Mouse (Mus musculus) stomach, embryonic 16.5 days (tissue): ENCODE data around the gene Cyb5b. TPM values are rescaled to one million over a fixed set of nuclear protein-coding genes. Genes with fewer than 3 reads are reported as not detected.
A peak's percentile ranks its signal among the peaks of the same experiment; 100 is the strongest.

Experiments used
- ATAC-seq: fragments of 200-750 bp; cut with Nextera tagmentation; 2 replicates; pipeline ENCODE4 v1.8.0; 2017; ENCODE audit warnings: moderate number of reproducible peaks, moderate TSS enrichment; ENCODE audit not compliant: insufficient read depth, low FRiP score
- H3K27ac ChIP-seq: fragments of 300-500 bp; sonication (generic); 2 replicates; pipeline ENCODE4 v1.5.1; 2014; ENCODE audit warnings: low read length
- H3K27me3 ChIP-seq: fragments of 300-500 bp; sonication (generic); 2 replicates; pipeline ENCODE4 v1.6.1; 2014; ENCODE audit warnings: low read length, control low read depth, mixed read lengths; ENCODE audit not compliant: control insufficient read depth, insufficient read depth
- H3K36me3 ChIP-seq: fragments of 300-500 bp; sonication (generic); 2 replicates; pipeline ENCODE4 v1.6.1; 2014; ENCODE audit warnings: low read length; ENCODE audit not compliant: control insufficient read depth, insufficient read depth
- H3K4me1 ChIP-seq: fragments of 300-500 bp; sonication (generic); 2 replicates; pipeline ENCODE4 v1.6.1; 2014; ENCODE audit warnings: low read length, control low read depth, mixed read lengths; ENCODE audit not compliant: control insufficient read depth, insufficient read depth
- H3K4me2 ChIP-seq: fragments of 300-500 bp; sonication (generic); 2 replicates; pipeline ENCODE4 v1.6.1; 2014; ENCODE audit warnings: low read depth, low read length, mixed read lengths
- H3K4me3 ChIP-seq: fragments of 300-500 bp; sonication (generic); replicated peaks from 2 replicates; pipeline ENCODE4 v1.5.1; 2014; ENCODE audit warnings: mild to moderate bottlenecking, low read length
- H3K9ac ChIP-seq: fragments of 300-500 bp; sonication (generic); 2 replicates; pipeline ENCODE4 v1.6.1; 2014; ENCODE audit warnings: low read length
- H3K9me3 ChIP-seq: fragments of 300-500 bp; sonication (generic); replicated peaks from 2 replicates; pipeline ENCODE4 v1.6.1; 2016; ENCODE audit warnings: low read length, control low read depth; ENCODE audit not compliant: control insufficient read depth
- WGBS: fragments of 180-500 bp; shearing (Covaris S2); extraction: QIAGEN DNeasy Blood & Tissue Kit; methylation state at CpG from one replicate; pipeline ENCODE4 v1.1.7; 2014; 5-methylcytosine and 5-hydroxymethylcytosine counted together
- polyA plus RNA-seq: library from polyadenylated mRNA; unstranded; fragments of >200 nt; fragmentation: Nextera tagmentation; extraction: Ambion mirVana; gene quantifications from 2 replicates; pipeline ENCODE4 v1.2.1, GENCODE M21; 2015

Cyb5b gene
- polyA plus RNA-seq, 1 experiment from 2014 or later = 104 TPM

DNA sequence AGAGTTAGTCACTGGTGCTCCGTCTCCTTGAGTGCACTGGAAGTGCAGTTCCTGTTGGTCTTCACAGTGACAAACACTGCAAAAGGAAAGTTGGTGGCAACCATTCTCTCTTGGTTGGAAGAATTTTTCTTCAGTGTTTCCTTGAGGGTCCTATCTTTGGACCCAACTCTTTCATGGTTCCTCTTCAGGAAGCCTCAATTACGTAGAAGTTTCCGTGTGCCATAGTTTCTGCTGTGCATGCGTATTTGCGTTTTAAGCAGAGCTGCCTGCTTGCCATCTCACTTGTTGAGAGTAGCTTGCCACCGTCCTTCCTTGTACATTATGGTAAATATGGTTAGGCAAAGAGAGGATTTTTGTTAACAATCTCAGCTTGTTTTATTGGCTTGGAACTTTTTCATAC is 30.7 kb downstream of the Cyb5b start:
- no peaks in the 10 kb centered on the region for H3K27me3 ChIP-seq
- no peak overlapping the region for H3K9ac ChIP-seq
- H3K9me3 ChIP-seq = peaks cover 7% of the 10 kb centered on the region; the same call in 1 of the 2 replicates
- no peak overlapping the region for H3K4me3 ChIP-seq
- no peak overlapping the region for H3K27ac ChIP-seq
- 95% methylated on average over 6 of the region's 6 CpGs for WGBS
- H3K4me2 ChIP-seq = no peak overlapping the region
- H3K36me3 ChIP-seq = peaks cover 31% of the 10 kb centered on the region
- no peaks in the 10 kb centered on the region for H3K4me1 ChIP-seq
- ATAC-seq = no peak

DNA sequence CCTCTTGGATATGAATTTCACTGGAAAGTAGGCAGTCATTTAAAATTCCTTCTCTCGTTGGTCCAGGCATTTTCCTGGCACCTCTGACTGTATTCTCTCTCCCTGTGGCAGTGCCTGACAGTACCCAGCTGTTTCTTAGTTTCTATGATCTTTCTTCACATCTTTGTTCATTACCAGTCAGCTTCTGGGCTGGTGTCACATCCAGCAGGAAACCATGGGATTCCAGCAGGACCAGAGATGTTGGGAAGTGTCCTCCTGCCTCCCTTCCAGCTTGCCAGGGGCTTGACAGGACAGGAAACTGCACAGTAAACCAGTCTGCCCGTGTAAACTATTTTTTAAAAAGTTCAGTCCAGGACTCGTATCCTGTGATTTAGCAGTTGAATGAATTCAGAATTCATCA is 34.6 kb downstream of the Cyb5b start:
- Histone ChIP-seq H3K36me3 (peaks cover 10% of the 10 kb centered on the region), H3K27ac (no peak overlapping the region), H3K4me2 (no peak overlapping the region), H3K9ac (no peak overlapping the region), H3K9me3 (no peaks in the 10 kb centered on the region), H3K4me1 (no peaks in the 10 kb centered on the region), H3K4me3 (no peak overlapping the region), H3K27me3 (no peaks in the 10 kb centered on the region)
- ATAC-seq = no peak
- WGBS = 52% methylated on average over 3 of the region's 3 CpGs

DNA sequence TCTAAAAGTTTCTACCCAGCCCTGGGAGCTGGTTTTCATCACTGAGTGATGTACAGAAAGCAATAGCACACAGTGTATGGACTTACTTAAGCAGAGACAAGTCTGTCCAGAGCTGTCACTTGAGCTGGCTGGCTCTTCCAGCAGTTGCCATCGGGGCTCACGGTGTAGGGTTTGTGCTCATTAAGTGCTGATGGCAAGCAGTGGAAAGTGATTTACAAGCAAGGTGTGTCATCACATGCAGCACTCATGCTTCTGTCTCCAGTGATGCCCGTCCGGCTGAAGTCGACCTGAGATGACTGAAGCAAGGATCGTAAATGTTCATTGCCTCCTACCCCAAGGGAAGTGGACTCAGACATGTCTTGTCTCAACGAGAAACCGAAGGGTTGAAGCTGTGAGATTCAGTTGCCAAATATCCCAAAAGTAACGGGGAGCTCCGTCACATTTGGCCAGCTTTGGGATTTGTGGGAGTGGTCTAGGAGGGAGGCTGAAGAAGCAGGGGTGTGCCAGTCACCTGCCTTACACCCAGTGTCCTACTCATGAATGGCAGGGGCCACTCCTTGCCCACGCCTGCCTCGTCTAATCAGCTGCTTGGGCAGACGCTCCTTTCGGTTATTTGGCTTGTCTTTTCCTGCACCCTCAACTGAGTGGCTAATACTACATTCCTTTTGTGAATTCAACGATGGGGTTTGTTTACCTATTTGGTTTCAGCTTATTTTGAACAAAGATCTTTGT is 36.4 kb downstream of the Cyb5b start:
- Histone ChIP-seq H3K27ac (no peak overlapping the region), H3K4me1 (no peaks in the 10 kb centered on the region), H3K36me3 (peaks cover 10% of the 10 kb centered on the region), H3K27me3 (no peaks in the 10 kb centered on the region), H3K4me2 (no peak overlapping the region), H3K9ac (no peak overlapping the region), H3K9me3 (no peaks in the 10 kb centered on the region), H3K4me3 (no peak overlapping the region)
- ATAC-seq = no peak
- 65% methylated on average over 15 of the region's 15 CpGs for WGBS

DNA sequence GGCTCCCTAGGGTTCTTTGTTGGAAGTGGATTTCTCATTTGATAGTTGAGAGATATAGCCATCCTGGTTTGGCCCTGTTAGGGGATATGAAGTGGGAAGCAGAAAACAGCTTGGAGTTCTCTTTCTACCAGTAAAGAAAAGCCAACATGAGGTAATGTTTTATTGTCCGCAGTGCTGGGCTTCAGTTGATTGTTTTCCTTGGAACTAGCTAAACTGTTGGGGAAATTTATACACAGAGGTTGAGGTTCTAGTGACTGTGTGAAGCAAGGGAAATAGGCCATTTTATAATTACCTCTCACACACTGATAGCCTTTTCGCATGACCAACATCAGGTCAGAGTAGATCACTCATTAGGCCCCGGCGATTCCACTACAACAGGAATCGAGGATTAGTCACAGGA is 37.2 kb downstream of the Cyb5b start:
- ATAC-seq = no peak
- no peak overlapping the region for H3K9ac ChIP-seq
- H3K4me1 ChIP-seq = no peaks in the 10 kb centered on the region
- H3K36me3 ChIP-seq = peaks cover 4% of the 10 kb centered on the region; the same call in 1 of the 2 replicates
- no peaks in the 10 kb centered on the region for H3K9me3 ChIP-seq
- no peak overlapping the region for H3K27ac ChIP-seq
- no peaks in the 10 kb centered on the region for H3K27me3 ChIP-seq
- H3K4me2 ChIP-seq = no peak overlapping the region
- no peak overlapping the region for H3K4me3 ChIP-seq
- WGBS = 85% methylated on average over 5 of the region's 5 CpGs

DNA sequence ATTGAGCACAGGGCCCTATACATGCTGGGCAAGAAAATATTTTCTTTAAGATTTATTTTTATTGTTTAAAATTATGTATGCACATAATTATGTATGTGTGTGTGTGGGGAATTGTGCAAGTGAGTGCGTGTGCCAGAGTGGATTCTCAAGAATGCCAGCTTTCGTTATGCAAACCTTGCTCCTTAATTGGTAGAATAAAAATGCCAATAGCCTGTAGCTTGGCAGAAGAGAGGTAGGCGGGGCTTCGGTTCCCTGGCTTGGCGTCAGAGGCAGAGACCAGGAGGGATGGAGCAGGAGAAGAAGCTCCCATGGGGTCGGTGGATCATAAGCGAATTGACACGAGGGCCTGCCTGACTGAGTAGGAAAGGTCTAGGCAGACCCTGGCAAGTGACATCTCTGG is 42.2 kb downstream of the Cyb5b start:
- no peak overlapping the region for H3K4me2 ChIP-seq
- WGBS = 67% methylated on average over 8 of the region's 8 CpGs
- no peaks in the 10 kb centered on the region for H3K36me3 ChIP-seq
- H3K27ac ChIP-seq = no peak overlapping the region
- no peaks in the 10 kb centered on the region for H3K9me3 ChIP-seq
- no peak overlapping the region for H3K4me3 ChIP-seq
- H3K4me1 ChIP-seq = no peaks in the 10 kb centered on the region
- no peak for ATAC-seq
- no peak overlapping the region for H3K9ac ChIP-seq
- no peaks in the 10 kb centered on the region for H3K27me3 ChIP-seq

DNA sequence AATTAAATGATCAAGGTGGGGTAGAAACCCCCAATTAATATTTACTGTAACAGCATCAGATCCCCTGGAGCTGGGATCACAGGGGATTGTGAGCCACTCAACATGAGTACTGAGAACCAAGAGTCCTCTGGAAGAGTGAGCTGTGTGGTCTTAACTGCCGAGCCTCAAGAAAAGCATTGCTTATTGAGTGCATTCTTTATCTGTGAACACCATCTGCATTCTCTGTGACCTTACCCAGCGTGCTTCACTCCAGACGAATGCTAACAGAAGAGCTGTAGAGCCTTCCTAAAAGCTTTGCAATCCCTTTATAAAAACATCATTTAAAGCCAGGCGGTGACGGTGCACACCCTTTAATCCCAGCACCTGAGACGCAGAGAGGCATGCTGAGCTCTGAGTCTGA is 42.9 kb downstream of the Cyb5b start:
- Histone ChIP-seq H3K9me3 (no peaks in the 10 kb centered on the region), H3K27ac (no peak overlapping the region), H3K27me3 (no peaks in the 10 kb centered on the region), H3K4me2 (no peak overlapping the region), H3K9ac (no peak overlapping the region), H3K4me1 (peaks cover 4% of the 10 kb centered on the region; the same call in 1 of the 2 replicates), H3K36me3 (no peaks in the 10 kb centered on the region), H3K4me3 (no peak overlapping the region)
- 44% methylated on average over 6 of the region's 6 CpGs for WGBS
- no peak for ATAC-seq

DNA sequence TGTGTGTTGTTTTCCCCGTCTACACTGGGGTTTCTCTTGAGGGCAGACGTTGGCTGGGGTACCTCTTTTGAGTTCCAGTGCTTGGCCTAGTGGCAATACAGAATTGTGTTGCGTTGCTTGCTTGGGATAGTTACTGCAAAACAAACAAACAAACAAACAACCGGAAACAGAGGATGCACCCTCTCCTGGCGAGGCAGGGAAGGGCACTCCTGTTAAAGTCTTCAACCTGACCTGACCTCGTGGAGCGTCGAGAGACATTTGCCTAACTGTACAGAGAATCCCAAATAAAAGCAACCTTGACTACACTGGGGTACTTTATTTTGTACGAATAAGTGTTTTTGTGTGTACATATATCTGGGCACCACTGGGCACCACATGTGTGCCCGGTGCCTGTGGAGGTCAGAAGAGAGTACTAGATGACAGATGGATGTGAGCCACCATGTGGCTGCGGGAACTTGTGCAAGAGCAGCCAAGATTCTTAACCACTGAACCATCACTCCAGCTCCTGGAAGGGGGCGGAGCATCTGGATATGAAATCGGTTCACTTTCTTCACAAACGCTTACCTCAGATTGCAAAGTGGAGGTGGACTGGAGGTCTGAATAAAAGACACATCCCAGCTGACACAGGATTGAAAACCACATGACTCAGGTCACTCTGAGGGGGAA is 44.5 kb downstream of the Cyb5b start:
- peaks cover 6% of the 10 kb centered on the region; the same call in 1 of the 2 replicates for H3K4me1 ChIP-seq
- WGBS = 91% methylated on average over 14 of the region's 14 CpGs
- no peaks in the 10 kb centered on the region for H3K27me3 ChIP-seq
- no peak overlapping the region for H3K27ac ChIP-seq
- no peaks in the 10 kb centered on the region for H3K9me3 ChIP-seq
- H3K4me3 ChIP-seq = no peak overlapping the region
- no peak overlapping the region for H3K4me2 ChIP-seq
- H3K36me3 ChIP-seq = no peaks in the 10 kb centered on the region
- ATAC-seq = no peak
- no peak overlapping the region for H3K9ac ChIP-seq

DNA sequence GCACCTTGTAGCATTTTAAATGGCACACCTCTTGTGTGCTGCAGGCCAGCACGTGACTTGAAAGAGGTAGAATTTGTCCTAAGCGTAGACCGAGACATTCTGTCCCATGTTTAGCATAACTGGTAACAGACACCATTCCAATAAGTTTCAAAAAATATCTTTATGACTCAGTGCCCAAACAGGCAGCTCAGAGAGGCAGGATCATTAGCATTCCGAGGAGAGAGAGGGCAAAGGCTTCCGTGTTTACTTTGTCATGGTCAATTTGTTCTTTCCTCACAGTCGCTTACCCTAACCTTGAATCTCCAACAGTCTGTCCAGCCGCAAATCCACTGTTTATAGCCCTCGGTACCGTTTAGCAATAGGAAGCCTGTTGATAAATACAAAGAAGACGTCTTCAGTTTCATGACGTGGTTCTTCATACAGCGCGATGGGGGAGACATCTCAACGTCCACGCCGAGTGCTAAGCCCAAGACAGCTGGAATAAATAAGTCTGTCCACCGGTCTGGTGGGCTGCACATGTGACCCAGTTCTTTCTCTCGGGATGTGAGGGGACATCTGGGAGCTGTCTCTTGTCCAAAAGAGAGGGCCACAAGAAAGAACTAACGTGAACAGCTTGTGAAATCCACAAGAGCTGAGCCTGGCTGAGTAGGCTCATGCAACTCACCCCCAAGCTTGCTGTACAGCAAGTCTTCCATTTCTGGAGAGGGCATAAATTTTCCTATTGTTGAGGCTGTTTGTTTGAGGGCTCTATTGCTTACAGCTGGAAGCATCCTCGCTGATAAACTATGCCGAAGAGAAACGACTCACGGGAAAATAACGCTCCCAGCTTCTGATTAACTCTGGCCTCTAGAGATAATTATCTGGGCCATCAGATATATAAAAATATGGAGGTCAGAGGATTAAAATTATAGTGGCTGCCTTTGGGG is 47.7 kb downstream of the Cyb5b start:
- peak overlapping the region; percentile 16; the same call in 1 of the 2 replicates for H3K4me3 ChIP-seq
- H3K4me2 ChIP-seq = peak overlapping the region; percentile 35
- H3K4me1 ChIP-seq = peaks cover 6% of the 10 kb centered on the region; the same call in 1 of the 2 replicates
- H3K9ac ChIP-seq = peak overlapping the region; percentile 26; the same call in 1 of the 2 replicates
- ATAC-seq = 0 out of 2 replicates have a peak, but pooled peaks have one; percentile 25
- H3K27ac ChIP-seq = peak overlapping the region; percentile 49; the same call in 1 of the 2 replicates
- no peaks in the 10 kb centered on the region for H3K9me3 ChIP-seq
- 40% methylated on average over 24 of the region's 24 CpGs for WGBS
- H3K27me3 ChIP-seq = no peaks in the 10 kb centered on the region
- no peaks in the 10 kb centered on the region for H3K36me3 ChIP-seq
